Mouse (Mus musculus): ENCODE data around the gene Braf.

DNA sequence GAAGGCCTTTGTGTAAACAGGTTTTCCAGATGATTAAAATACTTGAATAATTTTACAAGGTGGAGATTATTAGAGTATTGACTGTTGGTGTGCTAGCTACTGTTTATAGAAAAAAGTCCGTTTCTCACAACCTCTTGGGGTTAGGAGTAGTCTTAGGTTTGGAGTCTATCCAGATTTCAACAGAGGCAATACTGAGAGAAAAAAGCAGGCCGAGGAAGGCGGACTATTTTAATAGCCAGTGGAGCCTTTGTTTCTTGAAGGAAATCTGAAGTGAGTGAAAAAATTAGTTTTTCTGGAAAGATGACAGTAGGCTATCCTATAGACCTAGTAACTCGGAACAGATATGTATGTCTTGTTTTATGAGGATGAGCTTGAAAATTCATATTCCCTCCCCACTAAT, 133.8 kb downstream of the Braf start:
- TF ChIP-seq EP300 (optimal IDR thresholded peaks at IDR 0.05) (no peak), CTCF (IDR thresholded peaks at IDR 0.05; ENCODE audit: low read depth) (no peak)
